Mouse (Mus musculus): ENCODE results near the gene Btbd6.

The Btbd6 gene

DNA sequence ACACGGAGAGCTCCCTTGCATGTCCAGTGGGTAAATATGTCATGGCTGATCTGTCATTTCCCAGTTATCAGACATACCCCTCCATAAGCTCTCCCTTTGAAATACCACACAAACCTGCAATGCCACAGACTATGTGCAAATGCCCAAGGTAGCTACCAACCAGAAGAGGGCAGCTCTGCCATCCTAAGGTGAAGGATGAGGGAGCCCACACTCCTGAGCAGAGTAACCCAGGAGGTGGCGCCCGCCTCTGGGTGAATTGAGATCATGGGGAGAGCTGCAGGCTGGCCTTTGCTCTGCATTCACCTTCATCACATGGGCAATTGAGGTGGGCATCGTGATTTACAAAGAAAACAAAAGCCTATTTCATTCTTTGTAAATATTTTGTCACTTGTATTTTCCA is 28.7 kb downstream of the Btbd6 start:
- DNase-seq (ENCODE audit: low read depth, low spot score), result peak; percentile 89

DNA sequence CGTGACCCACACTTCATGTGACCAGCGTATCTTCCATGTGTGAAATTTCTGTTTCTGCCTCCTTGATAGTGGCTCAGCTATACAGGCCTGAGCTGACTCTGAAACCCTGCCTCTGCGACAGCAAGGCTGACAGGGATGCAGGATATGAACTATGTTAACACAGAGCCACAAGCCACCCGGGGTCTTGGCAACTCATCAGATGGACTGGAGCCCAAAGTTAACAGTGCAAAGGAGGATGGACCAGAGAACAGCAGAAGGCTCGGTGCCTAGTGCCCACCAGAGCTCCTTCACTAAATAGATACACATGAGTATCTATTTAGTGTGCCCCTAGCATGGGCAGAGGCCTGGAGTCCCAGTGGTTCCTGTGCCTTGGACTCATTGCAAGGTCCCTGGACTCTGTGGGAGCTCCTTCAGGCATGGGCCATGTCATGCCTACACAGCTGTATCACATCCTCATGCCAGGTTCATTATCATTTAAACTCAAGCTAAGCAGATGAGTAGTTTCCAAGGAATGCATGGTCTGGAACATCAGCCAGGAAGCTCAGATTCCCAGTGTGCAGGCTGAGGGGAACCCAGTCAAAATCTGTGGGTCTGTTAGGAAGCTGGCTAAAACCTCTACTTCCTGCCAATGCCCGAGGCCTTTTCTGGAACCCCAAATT is 35.5 kb downstream of the Btbd6 start:
- no peak for DNase-seq (ENCODE audit: low read depth, low spot score)

DNA sequence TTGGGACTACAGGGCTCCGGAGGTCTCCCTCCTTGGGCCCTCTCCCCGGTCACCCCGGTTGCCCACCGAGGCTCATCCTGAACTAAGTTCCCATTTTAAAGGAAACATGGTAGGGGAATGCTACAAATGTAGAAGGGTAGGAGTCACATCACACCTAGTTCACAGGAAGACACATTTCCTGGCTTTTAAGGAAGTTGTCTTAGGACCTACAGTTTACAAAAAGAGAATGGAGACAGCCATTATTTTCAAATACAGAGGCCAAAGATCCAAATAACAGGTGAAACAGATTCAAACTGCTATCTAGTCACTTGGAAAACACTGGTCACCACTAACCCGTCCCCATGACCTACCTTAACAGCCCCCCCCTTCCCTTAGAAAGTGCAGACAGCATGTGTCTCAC is 36.2 kb downstream of the Btbd6 start:
- no peak for DNase-seq (ENCODE audit: low read depth, low spot score)

DNA sequence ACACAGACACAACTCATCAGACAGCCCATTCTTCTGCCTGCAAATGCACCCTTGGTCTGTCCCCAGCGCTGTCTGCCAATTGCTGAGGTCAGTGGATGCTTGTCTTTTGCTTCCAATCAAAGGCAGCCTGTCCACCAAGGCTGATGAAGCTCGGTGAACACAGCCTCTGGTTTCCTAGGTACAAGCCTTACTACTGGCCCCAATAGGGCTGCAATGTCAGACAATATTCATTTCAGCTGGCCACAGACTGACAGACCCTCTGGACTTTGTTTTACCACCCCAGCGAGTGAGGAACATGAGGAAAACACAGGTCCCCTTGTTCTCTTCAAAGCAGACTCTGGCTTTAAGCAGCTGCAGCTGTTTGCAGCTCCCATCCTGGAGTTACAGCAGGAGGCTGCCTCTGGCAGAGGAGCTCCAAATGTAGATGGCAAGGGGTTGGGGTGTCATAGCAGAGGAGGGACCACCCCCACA is 36.8 kb downstream of the Btbd6 start:
- DNase-seq (ENCODE audit: low read depth, low spot score), result no peak

DNA sequence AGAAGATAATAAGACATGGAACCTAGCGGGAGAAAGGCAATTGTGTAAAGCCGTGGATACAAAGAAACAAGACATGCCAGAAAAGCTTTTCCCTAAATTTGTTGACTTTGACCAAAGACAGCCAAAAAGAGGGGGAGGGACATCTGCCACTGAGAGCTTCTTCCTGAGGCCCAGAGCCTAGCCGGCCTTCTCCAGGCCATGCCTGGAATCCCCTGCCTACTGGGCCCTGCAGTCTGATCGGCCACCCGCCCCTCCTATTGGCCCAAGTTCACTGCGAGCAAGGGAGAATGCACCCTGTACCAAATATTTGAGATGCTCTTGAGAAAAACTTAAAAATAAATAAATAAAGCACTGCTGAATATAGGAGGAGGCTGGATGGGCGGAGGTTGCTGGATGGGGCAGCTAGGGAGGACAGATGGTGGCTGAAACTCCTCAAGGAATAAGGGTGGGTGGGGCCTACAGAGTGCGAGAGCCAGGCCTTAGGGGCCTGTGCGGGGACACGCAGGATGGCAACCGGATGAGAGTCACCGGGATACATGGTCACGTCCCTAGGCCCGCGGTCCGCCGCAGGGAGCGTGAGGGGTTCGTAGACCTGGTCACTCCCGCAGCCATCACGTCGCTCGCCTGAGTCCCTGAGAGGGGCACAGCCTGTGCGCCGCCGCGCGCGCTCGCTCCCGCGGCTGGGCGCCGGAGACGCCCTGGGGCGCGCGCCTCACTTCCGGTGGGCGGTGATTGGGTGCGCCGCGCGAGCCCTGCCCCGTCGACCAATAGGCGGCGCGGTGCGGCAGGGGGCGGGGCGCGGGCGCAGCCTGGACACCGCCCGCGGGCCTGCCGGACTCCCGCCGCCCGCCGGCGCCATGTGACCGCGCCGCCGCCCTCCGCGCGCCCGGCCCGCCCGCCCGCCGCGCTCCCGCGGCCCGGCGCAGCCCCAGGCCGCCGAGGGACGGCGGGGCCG is 37.6 kb downstream of the Btbd6 start, which contains the start of gene Pacs2:
Gene Pacs2, plus strand, starts transcription at position 905 of the 955 bp plus-strand sequence.
- DNase-seq (ENCODE audit: low read depth, low spot score), result peak; percentile 94

DNA sequence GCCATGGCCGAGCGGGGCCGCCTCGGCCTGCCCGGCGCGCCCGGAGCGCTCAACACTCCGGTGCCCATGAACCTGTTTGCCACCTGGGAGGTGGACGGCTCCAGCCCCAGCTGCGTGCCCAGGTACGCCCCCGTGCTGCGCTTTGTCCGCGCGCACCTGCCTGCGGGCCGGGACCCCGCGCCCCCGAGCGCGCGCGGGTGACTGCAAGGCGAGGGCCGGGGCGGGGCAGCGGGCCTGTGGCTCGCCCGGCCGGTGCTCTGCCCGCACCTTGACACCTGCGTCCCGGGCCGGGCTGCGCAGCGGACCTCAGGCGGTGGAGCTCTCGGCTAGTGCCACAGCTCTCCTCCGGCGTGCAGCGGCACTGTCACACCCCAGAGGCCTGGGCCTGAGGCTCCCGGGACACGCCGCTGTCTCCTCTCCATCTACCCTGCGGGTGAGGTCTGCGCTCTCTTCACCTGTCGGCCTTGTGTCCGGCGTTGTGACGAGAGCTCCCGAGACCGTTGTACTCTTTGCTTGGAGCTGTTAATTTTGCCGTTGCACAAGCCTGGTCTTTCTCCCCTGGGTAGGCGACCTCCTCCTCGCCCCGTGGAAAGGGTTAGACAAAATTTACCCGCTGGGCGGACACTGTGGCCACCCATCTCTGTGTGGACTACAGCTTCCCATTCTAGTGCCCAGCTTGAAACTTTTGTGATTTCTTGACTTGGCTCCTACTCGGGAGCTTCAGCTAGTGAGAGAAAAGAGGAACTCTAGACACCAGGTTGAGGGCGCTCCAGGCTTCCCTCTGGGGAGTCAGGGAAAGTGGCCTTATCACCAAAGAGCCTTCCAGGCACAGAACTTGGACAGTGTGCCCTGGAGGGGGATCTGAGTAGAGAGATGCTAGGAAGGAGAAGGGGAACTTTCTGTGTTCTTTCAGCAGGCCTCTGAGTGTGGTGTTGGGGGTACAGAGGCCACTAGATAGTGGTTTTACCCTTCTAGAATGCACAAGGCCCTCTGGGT is 38.6 kb downstream of the Btbd6 start:
- peak; percentile 58 for DNase-seq (ENCODE audit: low read depth, low spot score)

DNA sequence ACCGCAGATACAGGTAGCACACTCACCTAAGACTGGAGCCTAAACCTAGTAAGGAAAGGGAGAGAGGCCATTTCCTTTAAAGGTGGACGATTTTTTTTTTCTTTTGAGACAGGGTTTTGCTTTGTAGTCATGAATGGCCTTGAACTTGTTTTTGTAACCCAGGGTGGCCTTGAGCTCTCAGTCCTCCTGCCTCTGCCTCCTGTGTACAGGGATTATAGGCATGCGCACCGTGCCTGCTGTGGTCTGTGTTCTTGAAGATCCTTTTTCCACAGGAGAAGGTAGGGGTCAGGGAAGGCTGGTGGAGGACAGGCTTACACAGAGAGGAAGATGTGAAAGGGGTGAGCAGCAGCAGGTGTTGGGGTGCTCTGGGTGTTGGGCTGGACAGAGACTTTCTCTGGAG is 39.7 kb downstream of the Btbd6 start:
- no peak for DNase-seq (ENCODE audit: low read depth, low spot score)

DNA sequence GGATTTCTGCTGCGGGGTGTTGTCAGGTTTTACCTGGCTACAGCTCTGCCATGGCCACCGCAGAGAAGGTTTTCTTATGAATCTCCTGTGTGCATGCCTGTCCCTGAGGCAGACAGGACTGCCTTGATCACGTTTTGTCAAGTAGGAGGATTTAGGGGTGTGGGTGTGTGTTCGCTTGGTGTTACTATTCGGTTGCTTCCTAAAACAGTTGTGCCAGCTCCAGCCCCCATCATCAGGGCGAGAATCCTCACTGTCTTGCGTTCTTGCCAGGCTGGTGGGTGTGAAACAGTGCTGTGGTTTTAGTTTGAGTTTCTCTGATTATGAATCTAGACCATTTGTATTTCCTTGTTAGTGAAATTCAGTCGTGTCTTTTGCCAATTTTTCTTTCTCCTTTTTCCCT is 40.7 kb downstream of the Btbd6 start:
- no peak for DNase-seq (ENCODE audit: low read depth, low spot score)

DNA sequence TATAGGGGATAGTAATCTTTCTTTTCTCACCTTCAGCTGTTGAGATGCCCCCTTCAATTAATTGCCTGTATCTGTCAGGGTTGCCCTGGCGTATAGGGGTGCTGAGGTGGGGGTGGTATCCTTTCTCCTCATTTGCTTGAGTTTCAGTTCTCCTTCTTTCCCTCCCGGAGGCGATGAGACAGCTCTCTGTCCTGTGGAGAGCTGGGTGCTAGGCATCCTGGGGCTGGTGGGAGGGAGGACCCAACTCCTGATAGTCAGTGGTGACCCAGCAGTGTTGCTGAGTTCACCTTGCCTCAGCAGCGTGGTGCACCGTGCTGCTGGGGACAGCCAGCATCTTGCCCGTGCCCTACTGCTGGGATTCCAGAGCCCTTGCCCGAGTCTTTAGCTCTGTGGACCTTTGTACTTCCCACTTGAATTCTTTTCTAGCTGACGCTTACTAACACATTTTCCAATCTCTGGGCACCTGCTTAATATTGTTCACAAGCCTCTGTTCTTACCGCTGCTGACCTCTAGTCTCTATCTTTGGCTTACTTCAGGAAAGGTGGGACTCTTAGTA is 41.2 kb downstream of the Btbd6 start:
- no peak for DNase-seq (ENCODE audit: low read depth, low spot score)

DNA sequence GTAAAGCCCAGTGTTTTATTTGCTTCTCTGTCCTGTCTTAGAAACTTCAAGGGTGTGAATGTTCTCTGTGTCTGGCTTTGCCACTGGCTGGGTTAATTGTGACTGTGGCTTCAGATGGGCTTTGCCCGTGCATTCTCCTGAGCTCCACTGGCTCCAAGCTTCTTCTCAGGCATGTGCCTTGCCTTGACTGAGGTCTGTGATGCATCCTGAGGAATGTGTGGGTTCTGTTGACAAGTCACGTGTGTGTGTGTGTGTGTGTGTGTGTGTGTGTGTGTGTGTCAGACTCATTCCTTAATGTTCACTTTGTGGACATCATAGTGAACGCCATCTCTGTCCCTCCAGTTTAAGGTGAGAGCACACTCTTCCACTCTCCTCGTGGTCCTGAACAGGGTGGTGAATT is 42.5 kb downstream of the Btbd6 start:
- DNase-seq (ENCODE audit: low read depth, low spot score), result no peak

DNA sequence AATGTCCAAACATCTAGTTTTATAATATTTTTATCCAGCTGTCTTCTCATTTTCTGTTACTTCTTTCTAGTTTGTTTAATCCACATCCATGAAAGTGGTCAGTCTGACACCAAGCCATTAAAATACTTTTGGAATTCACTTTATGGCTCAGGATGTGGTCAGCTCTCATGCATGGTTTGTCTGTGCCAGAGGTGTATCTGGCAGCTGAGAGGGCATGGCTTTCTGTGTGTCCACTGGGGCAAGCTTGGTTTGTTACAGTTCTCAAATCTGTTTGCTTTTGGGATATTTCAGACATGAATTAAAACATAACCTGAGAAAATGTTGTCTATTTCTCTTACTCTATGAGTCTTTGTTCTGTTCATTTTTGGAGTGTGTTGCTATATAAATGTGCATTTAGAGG is 45.2 kb downstream of the Btbd6 start:
- DNase-seq (ENCODE audit: low read depth, low spot score), result no peak

DNA sequence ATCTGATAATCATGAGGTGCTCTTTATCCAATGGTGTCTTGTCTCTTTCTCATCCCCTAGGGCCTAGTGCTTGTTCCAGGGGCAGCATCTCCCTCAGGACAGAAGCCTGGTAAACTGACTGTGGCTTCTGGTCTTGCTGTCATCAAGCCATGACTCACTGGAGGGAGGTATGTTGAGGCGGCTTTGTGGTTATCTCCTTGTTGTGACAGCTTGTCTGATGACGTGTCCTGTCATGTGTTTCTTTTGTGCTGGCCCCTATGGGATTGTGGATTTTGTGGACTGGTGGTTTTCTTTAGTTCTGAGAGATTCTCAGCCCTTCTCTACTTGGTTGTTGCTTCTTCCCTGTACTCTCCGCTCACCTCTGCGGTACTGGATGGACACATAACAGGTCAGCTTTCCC is 46.8 kb downstream of the Btbd6 start:
- no peak for DNase-seq (ENCODE audit: low read depth, low spot score)

DNA sequence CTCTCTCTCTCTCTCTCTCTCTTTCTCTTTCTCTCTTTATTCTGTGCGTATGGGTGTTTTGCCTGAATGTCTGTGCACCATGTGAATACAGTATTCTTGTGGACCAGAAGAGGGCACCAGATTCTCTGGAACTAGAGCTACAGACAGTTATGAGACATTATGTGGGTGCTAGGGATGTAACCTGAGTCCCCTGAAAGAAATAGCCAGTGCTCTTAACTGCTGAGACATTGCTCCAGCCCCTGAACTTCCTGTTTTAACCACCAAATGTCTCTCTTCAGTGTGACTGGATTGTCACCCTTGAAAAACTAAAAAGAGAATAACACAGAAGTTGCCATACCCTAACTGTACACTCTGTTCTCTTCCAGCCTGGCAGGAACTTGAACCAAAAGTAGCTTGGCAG is 50.3 kb downstream of the Btbd6 start:
- DNase-seq (ENCODE audit: low read depth, low spot score), result peak; percentile 34

DNA sequence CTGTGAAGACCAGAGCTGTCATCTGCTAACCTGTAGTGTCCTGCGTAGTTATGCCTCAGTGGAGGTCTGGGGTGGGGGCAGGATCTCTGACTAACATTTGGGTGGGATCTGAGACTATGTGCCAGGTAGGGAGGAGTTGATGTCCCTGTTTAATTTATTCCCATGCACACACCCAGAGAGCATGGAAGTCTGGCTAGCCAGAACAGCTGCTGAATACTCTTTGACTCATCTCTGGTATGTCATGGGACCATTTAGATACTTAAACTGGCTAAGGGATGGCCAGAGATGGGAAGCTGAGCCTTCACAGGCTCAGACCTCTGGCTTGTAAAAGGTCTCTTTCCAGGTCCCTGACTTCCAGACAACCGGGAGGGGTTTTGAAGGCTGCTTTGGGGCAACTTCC is 51.2 kb downstream of the Btbd6 start:
- no peak for DNase-seq (ENCODE audit: low read depth, low spot score)

DNA sequence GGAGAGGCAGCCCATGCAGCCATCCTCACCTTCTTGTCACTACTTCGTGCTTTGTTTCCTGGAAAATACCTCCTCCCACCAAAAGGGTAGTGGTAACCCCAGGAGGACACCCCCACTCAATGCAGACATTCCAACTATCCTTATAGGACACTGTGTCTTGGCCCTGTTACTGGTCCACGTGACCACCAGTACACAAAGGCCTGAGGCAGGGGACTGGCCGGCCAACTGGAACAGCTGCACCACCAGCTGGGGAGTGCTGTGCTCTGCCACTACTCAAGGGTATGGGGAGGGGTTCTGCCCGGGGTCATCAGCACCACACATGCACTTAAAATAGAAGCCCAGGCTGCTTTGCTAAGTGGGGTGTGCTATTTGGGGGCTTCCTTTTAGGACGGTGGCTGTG is 51.8 kb downstream of the Btbd6 start:
- no peak for DNase-seq (ENCODE audit: low read depth, low spot score)

Measured in CD4-positive, CD25-positive, alpha-beta regulatory T cell, adult 2 months (primary cell).